Mouse (Mus musculus) heart, adult 2 months (tissue): ENCODE data around the gene Gipc2. TPM values are rescaled to one million over a fixed set of nuclear protein-coding genes. Genes with fewer than 3 reads are reported as not detected.

Experiments used
- DNase-seq, 2 experiments: peaks; one replicate each; pipeline ENCODE4 v3.0.0; 2021
- H3K27ac ChIP-seq: fragments of 200-600 bp; 2 replicates; pipeline ENCODE4 v1.8.1; 2022
- H3K27me3 ChIP-seq: fragments of 200-500 bp; 2 replicates; pipeline ENCODE4 v1.6.1; 2012; ENCODE audit warnings: mild to moderate bottlenecking, low read length, inconsistent platforms, mixed read lengths; ENCODE audit not compliant: control insufficient read depth, insufficient read depth
- H3K36me3 ChIP-seq: fragments of 200-500 bp; 2 replicates; pipeline ENCODE4 v1.6.1; 2012; ENCODE audit warnings: low read length, inconsistent platforms; ENCODE audit not compliant: control insufficient read depth, insufficient read depth
- H3K4me1 ChIP-seq: fragments of 200-500 bp; 2 replicates; pipeline ENCODE4 v1.6.1; 2011; ENCODE audit warnings: low read length; ENCODE audit not compliant: control insufficient read depth, insufficient read depth
- H3K4me3 ChIP-seq: fragments of 200-600 bp; 2 replicates; pipeline ENCODE4 v1.8.1; 2022
- H3K79me2 ChIP-seq: fragments of 200-500 bp; replicated peaks from 2 replicates; pipeline ENCODE4 v1.6.1; 2012; ENCODE audit warnings: mild to moderate bottlenecking, inconsistent platforms, low read length, moderate library complexity, mixed read lengths; ENCODE audit not compliant: control insufficient read depth, insufficient read depth
- H3K9ac ChIP-seq: fragments of 200-500 bp; 2 replicates; pipeline ENCODE4 v1.6.1; 2012; ENCODE audit warnings: low read depth, mild to moderate bottlenecking, control low read depth, inconsistent platforms, low read length, mixed read lengths
- CTCF ChIP-seq: fragments of 200-600 bp; IDR thresholded peaks from 2 replicates; pipeline ENCODE4 v1.8.1; 2022; ENCODE audit warnings: antibody characterized with exemption, mild to moderate bottlenecking, moderate library complexity
- EP300 ChIP-seq: fragments of 200-500 bp; IDR thresholded peaks from 2 replicates; pipeline ENCODE4 v1.6.1; 2011; ENCODE audit warnings: low read depth, low read length, control low read depth; ENCODE audit not compliant: insufficient read depth
- POLR2A ChIP-seq: fragments of 200-500 bp; IDR thresholded peaks from 2 replicates; pipeline ENCODE4 v1.6.1; 2011; ENCODE audit warnings: mild to moderate bottlenecking, low read depth, low read length, control low read depth; ENCODE audit not compliant: insufficient read depth
- WGBS: fragments of 180-500 bp; shearing (Covaris S2); methylation state at CpG from one replicate; pipeline ENCODE4 v1.1.7; 2018; 5-methylcytosine and 5-hydroxymethylcytosine counted together
- intact Hi-C: fragments of 180-260 bp; cut with DNase I; formaldehyde crosslinking; loops from one replicate; pipeline ENCODE4 v1.15.1; 2025
- polyA plus RNA-seq: library from polyadenylated mRNA; depleted of rRNA; stranded (reverse); fragments of >200 nt; gene quantifications from 2 replicates; pipeline ENCODE4 v1.2.3, GENCODE M21; 2012
- total RNA-seq, 2 experiments: library from RNA; stranded (reverse); gene quantifications; 2 replicates each; pipeline ENCODE4 v1.2.3; 2021

The Gipc2 gene
- total and polyA plus RNA-seq, 3 experiments: 3.5 to 6.1 (median 5.2) TPM

GRCm38 (mm10) chr3:152121169-152122009 lies 44.6 kb downstream of the Gipc2 start:
- H3K27ac ChIP-seq: peak overlapping the region; percentile 94
- peak overlapping the region; percentile 10; the same call in 1 of the 2 replicates for H3K4me3 ChIP-seq
- TF ChIP-seq CTCF: no peak
- TF ChIP-seq EP300: no peak
- no peak for TF ChIP-seq POLR2A
- H3K79me2 ChIP-seq: no peaks in the 10 kb centered on the region
- peaks cover 12% of the 10 kb centered on the region for H3K36me3 ChIP-seq
- no peaks in the 10 kb centered on the region for H3K27me3 ChIP-seq
- DNase-seq: peak; percentile 19 to 29
- H3K9ac ChIP-seq: peak overlapping the region; percentile 44; the same call in 1 of the 2 replicates
- 60% methylated on average over 11 of the region's 11 CpGs for WGBS
- intact Hi-C loops: loop anchor here (2.0 kb wide), 1 partner anchor 71 kb away; no protein-coding TSS in a partner anchor
- H3K4me1 ChIP-seq: peaks cover 9% of the 10 kb centered on the region

- peak overlapping the region; percentile 94 for H3K27ac ChIP-seq
- DNase-seq: no peak
These were observed 46.0 kb downstream of the Gipc2 start for GRCm38 (mm10) chr3:152119987-152120386.

GRCm38 (mm10) chr3:152117941-152118340 lies 48.1 kb downstream of the Gipc2 start:
- intact Hi-C loops: loop anchor here (10.0 kb wide), 2 partner anchors 47 to 197 kb away; partner anchors contain the start of gene Gipc2
- DNase-seq: peak in 1 of 2 experiments; percentile 8
- Histone ChIP-seq H3K27me3 (no peaks in the 10 kb centered on the region), H3K79me2 (no peaks in the 10 kb centered on the region), H3K4me3 (no peak overlapping the region), H3K4me1 (peaks cover 12% of the 10 kb centered on the region), H3K9ac (no peak overlapping the region), H3K36me3 (peaks cover 12% of the 10 kb centered on the region), H3K27ac (no peak overlapping the region)
- WGBS: 92% methylated on average over 3 of the region's 3 CpGs
- no peak for TF ChIP-seq EP300
- no peak for TF ChIP-seq CTCF
- TF ChIP-seq POLR2A: no peak

More at GRCm38 (mm10) chr3:152119987-152120386, 46.0 kb downstream of the Gipc2 start:
- intact Hi-C loops: loop anchor here (10.0 kb wide), 2 partner anchors 45 to 195 kb away; partner anchors contain the start of gene Gipc2
- no peak for TF ChIP-seq CTCF
- TF ChIP-seq EP300: no peak
- no peak for TF ChIP-seq POLR2A
- Histone ChIP-seq H3K9ac (no peak overlapping the region; the same call in 1 of the 2 replicates), H3K4me3 (no peak overlapping the region), H3K36me3 (peaks cover 12% of the 10 kb centered on the region), H3K4me1 (peaks cover 9% of the 10 kb centered on the region), H3K79me2 (no peaks in the 10 kb centered on the region), H3K27me3 (no peaks in the 10 kb centered on the region)
- 50% methylated on average over 4 of the region's 4 CpGs for WGBS

- no peak overlapping the region for H3K27ac ChIP-seq
- no peak overlapping the region for H3K4me3 ChIP-seq
- TF ChIP-seq CTCF (no peak), POLR2A (no peak), EP300 (no peak)
- H3K36me3 ChIP-seq: peaks cover 5% of the 10 kb centered on the region; the same call in 1 of the 2 replicates
- H3K27me3 ChIP-seq: no peaks in the 10 kb centered on the region
- WGBS: 86% methylated on average over 3 of the region's 3 CpGs
- H3K4me1 ChIP-seq: peaks cover 8% of the 10 kb centered on the region
- peak in 1 of 2 experiments; percentile 8 for DNase-seq
- no peaks in the 10 kb centered on the region for H3K79me2 ChIP-seq
- intact Hi-C loops: loop anchor here (10.0 kb wide), 2 partner anchors 49 to 199 kb away; partner anchors contain the start of gene Gipc2
- no peak overlapping the region for H3K9ac ChIP-seq
These were observed 49.9 kb downstream of the Gipc2 start for GRCm38 (mm10) chr3:152116140-152116539.

GRCm38 (mm10) chr3:152114786-152115185 lies 51.2 kb downstream of the Gipc2 start:
- DNase-seq: peak; percentile 77 to 88
- H3K4me1 ChIP-seq: peaks cover 8% of the 10 kb centered on the region
- no peaks in the 10 kb centered on the region for H3K36me3 ChIP-seq
- H3K79me2 ChIP-seq: no peaks in the 10 kb centered on the region
- no peak overlapping the region for H3K9ac ChIP-seq
- H3K27ac ChIP-seq: peak overlapping the region; percentile 73
- 3% methylated on average over 10 of the region's 10 CpGs for WGBS
- TF ChIP-seq POLR2A: peak; percentile 58; the same call in 1 of the 2 replicates
- TF ChIP-seq CTCF: no peak
- TF ChIP-seq EP300: peak; percentile 84
- intact Hi-C loops: loop anchor here (2.0 to 10.0 kb wide), 3 partner anchors 50 to 200 kb away; partner anchors contain the start of gene Gipc2
- H3K4me3 ChIP-seq: no peak overlapping the region
- no peaks in the 10 kb centered on the region for H3K27me3 ChIP-seq
